Mouse (Mus musculus) midbrain, embryonic 16.5 days (tissue): ENCODE measurements around the gene Mtmr6. TPM values are rescaled to one million over a fixed set of nuclear protein-coding genes. Genes with fewer than 3 reads are reported as not detected.

Experiments used
- ATAC-seq: fragments of 200-750 bp; cut with Nextera tagmentation; 2 replicates; pipeline ENCODE4 v1.8.0; 2017; ENCODE audit warnings: moderate TSS enrichment
- H3K27ac ChIP-seq: fragments of 300-500 bp; sonication (generic); 2 replicates; pipeline ENCODE4 v1.5.1; 2014; ENCODE audit warnings: mild to moderate bottlenecking, low read length, mixed read lengths
- H3K27me3 ChIP-seq: fragments of 300-500 bp; sonication (generic); 2 replicates; pipeline ENCODE4 v1.6.1; 2014; ENCODE audit warnings: low read depth, low read length, mixed read lengths; ENCODE audit not compliant: control insufficient read depth, insufficient read depth
- H3K36me3 ChIP-seq: fragments of 300-500 bp; sonication (generic); 2 replicates; pipeline ENCODE4 v1.6.1; 2014; ENCODE audit warnings: mild to moderate bottlenecking, low read length, moderate library complexity, mixed read lengths; ENCODE audit not compliant: control insufficient read depth, insufficient read depth
- H3K4me1 ChIP-seq: fragments of 300-500 bp; sonication (generic); 2 replicates; pipeline ENCODE4 v1.6.1; 2014; ENCODE audit warnings: mild to moderate bottlenecking, low read length, mixed read lengths; ENCODE audit not compliant: control insufficient read depth, insufficient read depth
- H3K4me2 ChIP-seq: fragments of 300-500 bp; sonication (generic); 2 replicates; pipeline ENCODE4 v1.6.1; 2014; ENCODE audit warnings: mild to moderate bottlenecking, low read length, mixed read lengths
- H3K4me3 ChIP-seq: fragments of 300-500 bp; sonication (generic); 2 replicates; pipeline ENCODE4 v1.5.1; 2014; ENCODE audit warnings: low read depth, mild to moderate bottlenecking, low read length, moderate library complexity, mixed read lengths
- H3K9ac ChIP-seq: fragments of 300-500 bp; sonication (generic); 2 replicates; pipeline ENCODE4 v1.6.1; 2014; ENCODE audit warnings: low read depth, low read length, mixed read lengths
- H3K9me3 ChIP-seq: fragments of 300-500 bp; sonication (generic); replicated peaks from 2 replicates; pipeline ENCODE4 v1.6.1; 2014; ENCODE audit warnings: mild to moderate bottlenecking, low read length, mixed read lengths; ENCODE audit not compliant: control insufficient read depth, poor library complexity, severe bottlenecking
- WGBS: fragments of 180-500 bp; shearing (Covaris S2); extraction: QIAGEN DNeasy Blood & Tissue Kit; methylation state at CpG from one replicate; pipeline ENCODE4 v1.1.7; 2014; 5-methylcytosine and 5-hydroxymethylcytosine counted together
- polyA plus RNA-seq: library from polyadenylated mRNA; unstranded; fragments of >200 nt; fragmentation: Nextera tagmentation; extraction: Ambion mirVana; gene quantifications from 2 replicates; pipeline ENCODE4 v1.2.1, GENCODE M21; 2015

The Mtmr6 gene
- polyA plus RNA-seq, result 62.9 and 66.9 TPM in 2 replicates

- Histone ChIP-seq H3K9me3 (no peaks in the 10 kb centered on the region), H3K9ac (peak within 1 kb of the TSS; percentile 83), H3K4me2 (peak within 1 kb of the TSS; percentile 53), H3K27ac (peak within 1 kb of the TSS; percentile 82), H3K27me3 (no peaks in the 10 kb centered on the region), H3K4me3 (peak within 1 kb of the TSS; percentile 73), H3K4me1 (peaks cover 22% of the 10 kb centered on the region), H3K36me3 (no peaks in the 10 kb centered on the region)
- under 1% methylated on average over 51 of the region's 51 CpGs for WGBS
- ATAC-seq, result peak; percentile 100
Measured at GRCm38 (mm10) chr14:60264990-60265876, at the start of gene Mtmr6. TSS of gene Mtmr6 (plus strand) at chr14:60265228.

- H3K36me3 ChIP-seq, result peaks cover 16% of the 10 kb centered on the region
- H3K27me3 ChIP-seq, result no peaks in the 10 kb centered on the region
- H3K4me1 ChIP-seq, result no peaks in the 10 kb centered on the region
- no peak overlapping the region for H3K27ac ChIP-seq
- no peaks in the 10 kb centered on the region for H3K9me3 ChIP-seq
- H3K9ac ChIP-seq, result no peak overlapping the region
- no peak overlapping the region for H3K4me3 ChIP-seq
- H3K4me2 ChIP-seq, result no peak overlapping the region
- WGBS, result 95% methylated on average over 1 of the region's 1 CpGs
- ATAC-seq, result no peak
Measured at GRCm38 (mm10) chr14:60216125-60216524, 48.9 kb upstream of the Mtmr6 start.

DNA sequence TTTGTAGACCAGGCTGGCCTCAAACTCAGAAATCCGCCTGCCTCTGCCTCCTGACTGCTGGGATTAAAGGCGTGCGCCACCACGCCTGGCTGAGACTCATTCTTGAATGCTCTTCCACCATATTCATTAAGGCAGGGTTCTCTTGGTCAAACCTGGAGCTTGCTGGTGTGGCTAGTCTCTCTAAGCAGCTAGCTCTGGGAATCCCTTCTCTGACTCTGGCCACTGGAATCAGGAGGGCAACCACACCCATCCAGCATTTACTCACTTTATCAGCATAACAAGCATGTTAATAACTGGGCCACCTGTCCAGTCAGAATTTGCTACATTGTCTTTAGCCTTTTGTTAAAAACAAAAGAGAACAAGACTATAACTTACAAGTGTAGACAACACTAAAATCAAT lies 47.4 kb upstream of the Mtmr6 start:
- no peaks in the 10 kb centered on the region for H3K4me1 ChIP-seq
- no peak for ATAC-seq
- no peaks in the 10 kb centered on the region for H3K9me3 ChIP-seq
- WGBS, result 97% methylated on average over 4 of the region's 4 CpGs
- no peak overlapping the region for H3K4me3 ChIP-seq
- H3K27ac ChIP-seq, result no peak overlapping the region
- H3K9ac ChIP-seq, result no peak overlapping the region
- peaks cover 16% of the 10 kb centered on the region for H3K36me3 ChIP-seq
- no peak overlapping the region for H3K4me2 ChIP-seq
- no peaks in the 10 kb centered on the region for H3K27me3 ChIP-seq

DNA sequence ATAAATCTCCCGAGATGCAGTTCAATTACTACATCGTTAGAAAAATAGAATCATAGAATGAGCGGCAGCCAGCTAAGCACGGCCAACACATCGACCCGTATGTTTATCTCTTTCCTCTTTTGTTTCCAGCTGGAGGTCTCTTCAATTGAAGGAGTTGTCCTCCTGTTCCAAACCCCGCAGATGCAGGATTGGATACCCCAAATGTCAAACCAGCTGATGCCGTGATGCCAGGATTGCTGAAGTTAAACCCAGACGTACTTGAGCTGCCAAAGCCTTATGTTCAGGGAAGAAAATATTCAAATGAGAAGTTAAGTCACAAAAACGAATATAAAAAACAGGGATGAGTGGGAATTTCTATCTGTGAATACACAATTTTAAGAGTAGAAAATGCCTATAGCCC lies 45.1 kb upstream of the Mtmr6 start:
- no peak overlapping the region for H3K4me2 ChIP-seq
- no peak overlapping the region for H3K9ac ChIP-seq
- no peak for ATAC-seq
- no peaks in the 10 kb centered on the region for H3K27me3 ChIP-seq
- peaks cover 19% of the 10 kb centered on the region for H3K36me3 ChIP-seq
- no peaks in the 10 kb centered on the region for H3K9me3 ChIP-seq
- H3K27ac ChIP-seq, result no peak overlapping the region
- WGBS, result 91% methylated on average over 10 of the region's 10 CpGs
- H3K4me1 ChIP-seq, result no peaks in the 10 kb centered on the region
- H3K4me3 ChIP-seq, result no peak overlapping the region

GRCm38 (mm10) chr14:60238551-60238950 lies 26.5 kb upstream of the Mtmr6 start:
- H3K36me3 ChIP-seq, result peaks cover 25% of the 10 kb centered on the region
- no peaks in the 10 kb centered on the region for H3K4me1 ChIP-seq
- no peak overlapping the region for H3K9ac ChIP-seq
- no peaks in the 10 kb centered on the region for H3K27me3 ChIP-seq
- 92% methylated on average over 3 of the region's 3 CpGs for WGBS
- no peak overlapping the region for H3K4me2 ChIP-seq
- no peak for ATAC-seq
- H3K9me3 ChIP-seq, result no peaks in the 10 kb centered on the region
- no peak overlapping the region for H3K27ac ChIP-seq
- no peak overlapping the region for H3K4me3 ChIP-seq

DNA sequence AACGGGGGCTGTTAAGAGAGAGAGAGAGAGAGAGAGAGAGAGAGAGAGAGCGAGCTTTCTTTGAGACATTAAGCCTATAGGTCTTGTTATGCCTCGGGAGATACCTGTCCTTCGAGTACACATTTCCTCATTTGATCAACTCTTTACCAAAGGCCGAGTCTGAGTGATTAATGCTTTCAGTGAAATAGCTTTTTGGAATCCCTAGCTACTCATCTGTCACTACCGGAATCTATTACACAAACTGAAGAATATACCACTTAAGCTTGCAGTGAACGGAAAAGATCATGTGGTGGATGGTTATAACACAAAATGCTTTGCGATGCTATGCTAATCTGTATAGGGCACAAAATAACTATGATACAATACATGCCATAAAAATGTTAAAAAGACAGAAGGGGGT lies 14.7 kb upstream of the Mtmr6 start:
- no peaks in the 10 kb centered on the region for H3K27me3 ChIP-seq
- peak overlapping the region; percentile 56 for H3K4me3 ChIP-seq
- WGBS, result 18% methylated on average over 8 of the region's 8 CpGs
- H3K4me1 ChIP-seq, result peaks cover 22% of the 10 kb centered on the region
- peak overlapping the region; percentile 77 for H3K9ac ChIP-seq
- ATAC-seq, result no peak
- H3K36me3 ChIP-seq, result no peaks in the 10 kb centered on the region
- H3K9me3 ChIP-seq, result no peaks in the 10 kb centered on the region
- H3K4me2 ChIP-seq, result peak overlapping the region; percentile 80
- H3K27ac ChIP-seq, result no peak overlapping the region

DNA sequence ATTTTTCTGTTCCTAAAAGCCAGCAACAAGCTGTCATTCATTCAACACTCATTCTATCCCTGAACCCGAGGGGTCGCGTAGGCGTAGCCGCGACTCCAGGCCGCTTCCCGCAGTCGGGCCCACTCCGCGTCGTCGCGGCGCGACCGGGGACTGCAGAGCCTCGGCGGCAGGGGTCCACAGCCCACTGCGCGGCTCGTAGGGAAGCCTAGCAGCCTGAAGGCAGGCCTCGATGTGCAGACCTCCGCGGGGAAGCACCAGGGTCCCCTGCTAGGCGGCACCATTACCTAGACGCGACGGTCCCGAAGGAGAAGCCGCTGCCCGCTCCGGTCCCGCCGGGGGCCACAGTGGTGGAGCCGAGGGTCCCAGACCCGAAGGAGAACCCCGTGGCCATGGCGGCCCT lies 14.1 kb upstream of the Mtmr6 start:
- H3K9ac ChIP-seq, result peak overlapping the region; percentile 77
- H3K4me2 ChIP-seq, result peak overlapping the region; percentile 80
- H3K4me1 ChIP-seq, result peaks cover 22% of the 10 kb centered on the region
- H3K27ac ChIP-seq, result peak overlapping the region; percentile 90
- peak; percentile 69; the same call in 1 of the 2 replicates for ATAC-seq
- no peaks in the 10 kb centered on the region for H3K27me3 ChIP-seq
- peak overlapping the region; percentile 56 for H3K4me3 ChIP-seq
- WGBS, result under 1% methylated on average over 38 of the region's 39 CpGs
- H3K36me3 ChIP-seq, result no peaks in the 10 kb centered on the region
- H3K9me3 ChIP-seq, result no peaks in the 10 kb centered on the region

- under 1% methylated on average over 60 of the region's 62 CpGs for WGBS
- Histone ChIP-seq H3K27me3 (no peaks in the 10 kb centered on the region), H3K4me1 (peaks cover 22% of the 10 kb centered on the region), H3K4me3 (peak within 1 kb of the TSS; percentile 56), H3K9me3 (no peaks in the 10 kb centered on the region), H3K9ac (peak within 1 kb of the TSS; percentile 84), H3K36me3 (no peaks in the 10 kb centered on the region), H3K4me2 (peak within 1 kb of the TSS; percentile 80), H3K27ac (peak within 1 kb of the TSS; percentile 90)
- ATAC-seq, result peak; percentile 100
Measured at GRCm38 (mm10) chr14:60251281-60252003, 13.6 kb upstream of the Mtmr6 start, which contains the start of the genes Nupl1 and Gm49336. TSS of gene Nupl1 (minus strand) at chr14:60251431. TSS of gene Gm49336 (minus strand) at chr14:60251507.
